Mouse (Mus musculus): ENCODE results near the gene Zcwpw1.
"Not testable (repeated sequence)": the region's sequence is repeated elsewhere in the genome, so short reads cannot be mapped to it uniquely, and the experiment has no call there.

The Zcwpw1 gene

DNA sequence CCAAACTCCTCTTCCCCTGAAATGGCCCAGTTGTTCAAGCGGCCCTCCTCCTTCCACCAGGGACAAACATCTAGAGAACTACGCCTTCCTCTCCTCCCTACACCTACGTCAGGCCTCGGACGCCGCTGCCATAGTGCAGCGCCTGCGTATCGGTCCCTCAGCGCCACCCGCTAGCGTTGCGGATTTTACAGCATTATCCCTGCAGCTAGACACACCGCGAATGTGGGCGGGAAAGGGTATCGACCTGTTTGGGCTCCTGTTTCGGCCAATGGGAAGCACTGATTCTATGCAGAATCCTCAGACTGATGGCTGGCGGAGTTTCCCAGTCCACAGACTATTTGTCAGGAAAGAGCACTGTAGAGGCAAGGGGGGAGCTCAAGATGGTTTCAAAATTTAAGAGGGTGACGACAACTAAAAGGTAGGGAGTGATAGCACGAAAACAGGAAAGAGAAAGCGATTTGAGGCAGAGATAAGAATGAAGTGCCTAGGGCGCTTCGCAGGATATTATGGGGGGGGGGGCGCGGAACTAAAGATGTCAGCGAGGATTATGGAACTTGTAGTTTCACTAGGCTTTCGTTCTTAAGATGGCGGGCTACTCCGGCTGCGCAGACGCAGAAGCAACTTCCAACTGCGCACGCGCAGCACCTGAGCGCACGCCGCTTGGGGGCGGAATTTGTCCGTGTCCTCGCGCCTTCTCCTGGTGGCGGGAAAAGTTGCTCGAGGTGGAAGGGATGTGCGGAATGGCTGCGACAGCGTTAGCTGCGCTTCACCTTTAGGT, at the start of gene Zcwpw1, which contains the start of gene Mepce:
Zcwpw1 (plus strand) TSS at position 648 of the 778 bp plus-strand sequence.
Mepce (minus strand) TSS at position 505 of the 778 bp plus-strand sequence.
- peak; percentile 89 to 97 for DNase-seq (ENCODE audit: low spot score in 2 of 2)

DNA sequence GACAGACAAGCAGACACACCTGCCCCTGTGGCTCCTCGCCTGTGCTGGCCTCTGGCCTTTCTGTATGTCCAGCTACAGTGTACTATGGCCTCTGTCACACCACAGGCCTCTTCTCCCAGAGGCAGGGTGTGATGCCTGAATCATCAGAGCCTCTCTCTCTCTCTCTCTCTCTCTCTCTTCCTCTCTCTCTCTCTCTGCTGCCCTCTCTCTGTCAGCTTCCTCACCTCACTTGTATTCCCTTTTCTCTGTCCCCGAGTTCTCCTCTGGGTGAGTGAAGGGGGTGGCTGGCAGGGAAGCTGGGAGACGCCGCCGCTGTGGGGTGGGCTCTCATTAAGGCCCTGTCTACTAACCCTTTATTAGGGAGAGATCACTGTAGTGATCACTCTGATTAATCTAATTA, 49.1 kb upstream of the Zcwpw1 start:
- no peak for DNase-seq (ENCODE audit: low spot score in 2 of 2)

DNA sequence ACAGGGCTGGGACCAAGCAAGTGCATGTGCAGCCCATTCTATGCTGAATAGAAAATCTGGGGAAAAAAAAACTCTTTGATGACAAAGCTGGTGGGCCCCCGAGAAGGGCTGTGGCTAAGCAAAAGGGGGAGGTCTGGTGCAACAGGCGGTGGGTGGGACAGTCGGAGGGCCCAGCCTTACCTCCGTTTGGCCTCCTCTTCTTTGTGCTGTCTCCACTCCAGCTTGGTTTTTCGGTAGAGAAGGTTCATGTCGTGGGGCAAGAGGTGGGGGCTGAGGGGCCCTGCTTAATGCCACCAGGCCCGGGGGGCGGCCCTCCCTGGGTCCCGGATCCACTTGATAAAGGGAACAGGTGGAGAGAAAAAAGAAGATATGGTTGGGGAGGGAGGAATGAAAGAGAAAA, 48.1 kb upstream of the Zcwpw1 start:
- DNase-seq (ENCODE audit: low spot score in 2 of 2): no peak

DNA sequence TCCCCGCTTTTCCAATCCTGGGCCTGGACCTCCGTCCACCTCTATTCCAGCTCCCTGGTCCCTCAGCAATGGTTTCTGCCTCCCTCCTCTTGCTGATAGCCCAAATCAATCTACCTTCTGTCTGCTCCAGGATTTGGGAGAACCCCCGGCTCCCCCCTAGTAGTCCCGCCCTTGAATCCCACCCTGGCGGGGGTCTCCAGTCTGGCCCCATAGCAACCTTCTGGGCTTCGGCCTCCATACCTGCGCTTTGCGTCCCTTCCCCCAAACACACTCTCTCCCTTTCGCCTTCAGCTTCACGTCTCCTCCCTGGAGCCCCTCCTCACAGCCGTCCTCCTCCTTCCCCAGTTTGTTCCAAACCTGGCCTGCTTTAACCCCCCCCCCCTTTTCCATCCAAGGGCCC, 47.1 kb upstream of the Zcwpw1 start:
- no peak for DNase-seq (ENCODE audit: low spot score in 2 of 2)

DNA sequence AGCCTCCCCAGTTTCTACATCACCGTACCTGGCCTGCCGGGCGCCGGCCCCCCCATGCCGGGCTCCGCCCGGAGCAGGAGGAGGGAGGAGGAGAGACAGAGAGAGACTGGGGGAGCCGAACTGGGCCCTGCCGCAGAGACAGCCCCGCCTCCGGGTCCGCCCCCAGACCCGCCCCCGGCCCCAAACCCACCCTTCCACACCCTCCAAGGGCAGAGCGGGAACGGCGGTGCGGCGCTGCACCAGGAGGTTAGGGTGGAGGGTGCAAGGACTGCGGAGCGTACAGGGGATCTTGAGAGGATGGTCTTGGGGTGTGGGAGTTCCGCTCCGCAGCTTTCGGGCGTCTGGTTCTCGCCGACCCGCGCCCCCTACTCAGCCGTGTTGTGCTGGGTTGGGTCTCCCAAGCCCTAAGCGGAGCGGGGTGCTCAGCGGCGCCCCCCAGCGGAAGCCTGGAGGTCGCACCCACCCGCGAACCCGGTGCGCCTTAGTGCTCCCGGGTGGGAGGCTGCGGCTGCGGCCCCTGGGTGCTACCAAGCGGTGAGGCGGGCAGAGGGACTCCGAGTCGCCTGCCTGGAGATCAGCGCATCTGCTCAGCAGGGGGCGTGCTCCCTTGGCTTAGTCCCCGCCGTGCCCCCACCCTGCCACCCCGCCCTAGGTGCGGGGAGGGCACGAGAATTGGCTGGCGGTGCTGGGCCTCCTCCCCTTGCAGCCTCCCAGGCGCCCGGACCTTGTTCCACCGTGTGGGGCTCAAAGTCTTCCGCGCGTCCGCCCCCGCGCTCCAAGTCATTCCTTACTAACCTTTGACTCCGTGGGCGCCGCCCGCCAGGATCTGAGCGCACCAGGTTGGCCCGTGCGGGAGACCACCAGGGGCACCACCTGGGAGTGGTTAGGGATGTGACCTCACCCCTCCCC, 46.3 kb upstream of the Zcwpw1 start, which contains the start of gene Nyap1:
Nyap1 (minus strand) TSS at position 585 of the 909 bp plus-strand sequence.
- peak in 1 of 2 experiments; percentile 76 for DNase-seq (ENCODE audit: low spot score in 2 of 2)

DNA sequence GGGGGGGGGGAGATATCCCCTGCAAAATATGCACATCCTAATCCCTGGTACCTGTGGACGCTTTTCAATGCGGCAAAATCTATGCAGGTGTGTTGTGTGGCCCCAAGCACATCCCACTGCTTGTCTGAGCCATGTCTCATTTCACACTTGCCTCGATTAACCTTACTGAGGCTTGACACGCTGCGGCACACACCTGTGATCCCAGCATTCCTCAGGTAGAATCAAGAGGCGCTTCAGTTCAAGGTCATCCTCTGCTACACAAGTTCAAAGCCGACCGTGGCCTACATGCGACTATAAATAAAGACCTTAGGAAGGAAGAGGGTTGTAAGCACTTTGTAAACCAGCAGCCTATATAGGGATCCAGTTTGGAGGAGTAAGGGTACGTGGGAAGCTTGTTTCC, 45.5 kb upstream of the Zcwpw1 start:
- no peak for DNase-seq (ENCODE audit: low spot score in 2 of 2)

DNA sequence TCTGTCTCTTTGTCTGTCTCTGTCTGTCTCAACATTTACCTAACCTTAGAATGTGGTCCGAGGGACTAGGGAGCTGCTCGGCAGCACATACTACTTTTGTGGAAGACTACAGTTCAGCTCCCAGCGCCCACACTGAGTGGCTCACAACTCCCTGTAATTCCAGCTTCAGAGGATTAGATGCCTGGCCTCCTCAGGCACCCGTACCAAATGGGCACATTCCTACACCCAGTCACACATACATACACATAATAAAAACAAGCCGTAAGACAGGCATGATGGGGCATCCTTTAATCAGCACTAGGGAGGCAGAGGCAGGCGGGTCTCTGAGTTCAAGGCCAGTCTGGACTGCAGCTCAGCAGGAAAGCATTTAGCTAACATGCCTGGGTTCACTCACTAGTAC, 44.8 kb upstream of the Zcwpw1 start:
- DNase-seq (ENCODE audit: low spot score in 2 of 2): no peak

DNA sequence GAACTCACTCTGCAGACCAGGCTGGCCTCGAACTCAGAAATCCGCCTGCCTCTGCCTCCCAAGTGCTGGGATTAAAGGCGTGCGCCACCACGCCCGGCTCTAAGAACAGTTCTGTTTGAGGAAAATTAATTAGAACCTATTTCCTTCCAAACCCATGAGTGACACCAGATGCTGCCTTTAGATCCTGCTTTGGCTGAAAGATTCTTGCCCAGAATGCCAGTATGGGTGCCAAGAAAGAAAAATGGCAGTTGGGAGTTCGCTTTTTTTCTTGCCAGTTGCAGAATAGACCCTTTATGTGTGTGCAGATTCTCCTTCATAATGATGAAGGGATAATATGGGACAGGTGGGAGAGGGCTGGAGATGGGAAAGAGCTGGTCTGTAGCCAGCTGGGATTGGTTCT, 43.4 kb upstream of the Zcwpw1 start:
- no peak for DNase-seq (ENCODE audit: low spot score in 2 of 2)

DNA sequence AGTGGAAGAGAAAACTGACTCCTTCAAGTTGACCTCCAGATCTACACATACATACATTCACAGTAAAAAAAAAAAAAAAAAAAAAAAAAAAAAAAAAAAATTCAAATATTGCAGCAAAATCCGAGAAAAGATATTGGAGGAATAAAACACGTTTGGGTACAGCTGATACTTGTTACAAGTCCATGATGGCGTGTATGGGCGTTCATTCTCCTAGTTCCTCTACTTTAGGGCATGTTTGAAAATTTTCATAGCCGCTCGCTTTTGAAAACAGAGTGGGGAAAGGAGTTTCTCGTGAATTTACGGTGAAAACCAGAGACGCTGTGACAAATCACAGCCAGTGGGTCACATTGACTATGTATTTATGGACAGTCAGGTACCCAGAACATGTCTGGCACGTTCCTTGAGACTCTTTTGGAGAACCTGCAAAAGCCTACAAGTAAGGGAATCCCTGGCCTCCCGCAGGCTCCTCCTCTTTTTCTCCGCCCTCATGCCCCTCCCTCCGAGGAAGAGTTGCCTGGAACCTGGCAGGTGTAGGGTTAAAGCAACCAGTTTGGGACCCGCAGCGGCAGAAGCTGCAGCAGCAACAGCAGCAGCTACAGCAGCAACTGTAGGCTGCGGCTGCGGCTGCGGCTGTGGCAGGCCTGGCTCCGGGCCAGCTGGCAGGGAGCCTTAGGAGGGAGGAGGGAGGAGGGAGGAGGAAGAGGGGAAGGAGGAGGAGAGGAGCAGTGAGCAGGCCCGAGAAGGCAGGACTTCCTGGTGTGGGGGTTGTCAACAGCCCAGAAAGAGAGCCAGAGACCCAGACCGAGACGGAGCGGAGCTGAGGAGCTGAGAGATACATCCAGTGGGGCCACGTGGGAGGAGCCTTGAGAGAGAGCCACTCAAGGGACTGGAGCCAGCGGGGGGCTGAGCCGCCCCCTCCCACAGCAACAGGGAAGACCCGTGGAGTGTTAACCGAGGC, 42.1 kb upstream of the Zcwpw1 start, which contains the start of gene Tsc22d4:
Tsc22d4 (plus strand) TSS at position 517 of the 958 bp plus-strand sequence.
- peak; percentile 86 to 90 for DNase-seq (ENCODE audit: low spot score in 2 of 2)

DNA sequence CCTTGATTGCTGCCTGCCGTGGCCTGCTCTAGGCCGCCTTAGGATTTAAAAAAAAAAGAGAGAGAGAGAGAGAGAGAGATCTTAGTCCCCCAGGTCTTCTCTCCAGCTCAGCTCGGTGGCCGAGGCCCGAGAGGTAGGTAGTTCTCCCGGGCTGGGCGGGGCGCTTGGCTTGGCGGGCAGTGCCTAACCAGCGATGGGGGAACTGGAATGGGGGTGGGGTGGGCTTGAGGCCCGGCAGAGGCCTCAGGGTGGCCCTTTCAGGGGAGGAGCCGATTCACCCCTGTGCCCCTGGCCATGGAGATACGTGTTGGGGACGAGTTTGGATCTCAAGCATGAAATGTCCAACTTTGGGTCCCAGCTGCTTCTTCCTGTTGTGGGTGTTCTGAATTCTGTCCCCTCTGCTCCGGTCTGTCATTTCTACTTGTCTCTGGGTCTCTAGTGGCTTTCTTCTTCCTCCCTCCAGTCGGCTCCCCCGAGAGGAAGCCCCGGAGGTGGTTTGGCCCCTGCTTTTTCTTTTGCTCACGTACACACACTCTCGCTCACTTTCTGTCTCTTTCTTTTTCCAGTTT, 41.2 kb upstream of the Zcwpw1 start:
- DNase-seq (ENCODE audit: low spot score in 2 of 2): no peak

DNA sequence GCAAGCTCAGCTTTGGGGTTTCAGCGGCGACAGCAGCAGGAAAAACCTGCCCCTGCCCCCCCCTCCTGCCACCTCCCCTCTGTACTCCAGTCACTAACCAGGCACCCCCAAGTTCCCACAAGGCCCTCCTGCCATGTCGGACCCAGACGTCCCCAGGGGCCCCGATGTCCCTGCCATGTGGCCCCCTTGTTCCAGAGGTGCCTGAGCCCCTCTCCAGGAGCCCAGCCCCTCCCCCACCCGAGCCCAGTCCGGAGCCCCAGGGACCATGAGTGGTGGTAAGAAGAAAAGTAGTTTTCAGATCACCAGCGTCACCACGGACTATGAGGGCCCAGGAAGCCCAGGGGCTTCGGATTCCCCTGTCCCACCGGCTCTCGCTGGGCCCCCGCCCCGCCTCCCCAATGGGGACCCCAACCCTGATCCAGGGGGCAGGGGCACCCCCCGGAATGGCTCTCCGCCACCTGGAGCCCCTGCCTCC, 40.7 kb upstream of the Zcwpw1 start:
- DNase-seq (ENCODE audit: low spot score in 2 of 2): no peak

DNA sequence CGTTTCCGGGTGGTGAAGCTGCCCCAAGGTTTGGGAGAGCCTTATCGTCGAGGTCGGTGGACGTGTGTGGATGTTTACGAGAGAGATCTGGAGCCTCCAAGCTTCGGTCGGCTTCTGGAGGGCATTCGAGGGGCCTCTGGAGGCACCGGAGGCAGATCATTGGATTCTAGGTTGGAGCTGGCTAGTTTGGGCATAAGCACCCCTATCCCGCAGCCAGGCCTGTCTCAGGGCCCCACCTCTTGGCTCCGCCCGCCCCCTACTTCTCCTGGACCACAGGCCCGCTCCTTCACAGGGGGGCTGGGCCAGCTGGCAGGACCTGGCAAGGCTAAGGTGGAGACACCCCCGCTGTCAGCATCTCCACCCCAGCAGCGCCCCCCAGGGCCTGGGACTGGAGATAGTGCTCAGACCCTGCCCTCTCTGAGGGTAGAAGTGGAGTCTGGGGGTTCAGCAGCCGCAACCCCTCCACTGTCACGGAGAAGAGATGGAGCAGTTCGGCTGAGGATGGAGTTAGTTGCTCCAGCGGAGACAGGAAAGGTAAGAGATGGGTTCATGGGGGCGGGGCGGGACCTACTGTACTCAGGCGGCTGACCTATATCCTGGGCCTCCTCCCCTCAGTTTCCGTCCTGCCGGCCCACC, 40.2 kb upstream of the Zcwpw1 start:
- DNase-seq (ENCODE audit: low spot score in 2 of 2): no peak

DNA sequence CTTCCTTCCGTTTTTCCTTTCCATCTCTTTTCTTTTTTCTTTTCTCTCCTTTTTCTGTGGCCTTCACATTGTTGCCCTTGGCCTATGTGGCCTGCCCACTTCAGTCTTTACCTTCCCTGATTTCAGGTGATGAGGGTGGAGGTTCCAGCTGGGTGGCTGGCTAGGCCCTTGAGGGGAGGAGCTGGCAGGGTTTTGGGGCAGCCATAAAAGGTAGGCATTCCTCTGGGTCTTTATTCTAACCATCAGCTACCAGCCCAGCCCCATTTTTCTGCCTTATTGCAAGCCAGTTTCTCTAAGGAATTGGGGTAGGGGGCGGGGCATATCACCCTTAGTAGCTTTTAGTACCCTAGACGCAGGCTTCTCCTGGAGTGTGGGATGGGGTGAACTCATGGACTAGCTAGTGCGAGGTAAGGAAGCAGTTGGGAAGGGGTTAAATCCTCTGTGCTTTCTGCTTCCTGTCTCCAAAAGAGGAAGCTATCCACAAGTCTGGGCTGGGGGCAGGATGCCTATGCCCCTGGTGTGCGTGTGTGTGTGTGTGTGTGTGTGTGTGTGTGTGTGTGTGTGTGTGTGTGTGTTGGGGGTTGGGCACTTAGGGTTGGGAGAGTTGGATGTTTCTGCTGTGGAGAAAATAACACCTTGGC, 39.3 kb upstream of the Zcwpw1 start:
- DNase-seq (ENCODE audit: low spot score in 2 of 2): no peak

DNA sequence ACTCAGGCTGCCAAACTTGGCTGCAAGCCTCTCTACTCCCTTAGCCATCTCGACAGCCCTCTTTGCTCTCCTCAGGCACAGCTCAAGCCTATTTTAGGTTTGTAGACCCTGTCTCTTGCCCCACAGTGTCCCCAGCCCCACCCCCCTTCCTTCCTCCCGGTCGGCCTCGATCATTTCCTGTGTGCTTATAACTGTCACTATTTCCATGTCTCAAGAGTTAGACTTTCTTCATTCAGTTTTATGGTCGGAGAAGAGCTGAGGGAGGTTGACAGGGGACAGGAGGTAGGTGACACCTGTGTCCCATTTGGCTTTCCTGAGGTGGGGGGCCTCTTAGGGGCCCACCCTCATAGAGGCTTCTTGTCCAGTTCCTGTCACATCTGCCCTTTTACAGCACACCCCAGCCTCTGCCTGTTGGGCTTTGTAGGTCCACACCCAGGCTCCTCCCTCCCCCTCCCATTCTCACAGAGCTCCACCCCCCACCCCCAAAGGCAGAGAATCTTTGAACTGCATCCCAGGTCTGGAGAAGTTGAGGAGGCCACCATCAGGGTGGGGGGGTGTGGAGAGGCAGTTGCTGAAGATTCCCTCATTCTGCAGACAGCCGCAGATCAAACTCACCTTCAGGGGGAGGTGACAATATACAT, 38.3 kb upstream of the Zcwpw1 start:
- no peak for DNase-seq (ENCODE audit: low spot score in 2 of 2)

DNA sequence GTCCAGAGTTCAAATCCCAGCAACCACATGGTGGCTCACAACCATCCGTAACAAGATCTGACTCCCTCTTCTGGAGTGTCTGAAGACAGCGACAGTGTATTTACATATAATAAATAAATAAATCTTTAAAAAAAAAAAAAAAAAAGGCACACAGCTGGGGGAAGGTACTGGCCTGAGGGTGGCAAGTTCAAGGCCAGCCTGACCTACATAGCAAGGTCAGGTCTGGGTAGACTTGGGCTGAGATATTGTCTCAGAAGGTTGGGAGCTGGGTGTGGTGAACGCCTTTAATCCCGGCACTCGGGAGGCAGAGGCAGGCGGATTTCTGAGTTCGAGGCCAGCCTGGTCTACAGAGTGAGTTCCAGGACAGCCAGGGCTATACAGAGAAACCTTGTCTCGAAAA, 37.4 kb upstream of the Zcwpw1 start:
- DNase-seq (ENCODE audit: low spot score in 2 of 2): not testable (repeated sequence)

DNA sequence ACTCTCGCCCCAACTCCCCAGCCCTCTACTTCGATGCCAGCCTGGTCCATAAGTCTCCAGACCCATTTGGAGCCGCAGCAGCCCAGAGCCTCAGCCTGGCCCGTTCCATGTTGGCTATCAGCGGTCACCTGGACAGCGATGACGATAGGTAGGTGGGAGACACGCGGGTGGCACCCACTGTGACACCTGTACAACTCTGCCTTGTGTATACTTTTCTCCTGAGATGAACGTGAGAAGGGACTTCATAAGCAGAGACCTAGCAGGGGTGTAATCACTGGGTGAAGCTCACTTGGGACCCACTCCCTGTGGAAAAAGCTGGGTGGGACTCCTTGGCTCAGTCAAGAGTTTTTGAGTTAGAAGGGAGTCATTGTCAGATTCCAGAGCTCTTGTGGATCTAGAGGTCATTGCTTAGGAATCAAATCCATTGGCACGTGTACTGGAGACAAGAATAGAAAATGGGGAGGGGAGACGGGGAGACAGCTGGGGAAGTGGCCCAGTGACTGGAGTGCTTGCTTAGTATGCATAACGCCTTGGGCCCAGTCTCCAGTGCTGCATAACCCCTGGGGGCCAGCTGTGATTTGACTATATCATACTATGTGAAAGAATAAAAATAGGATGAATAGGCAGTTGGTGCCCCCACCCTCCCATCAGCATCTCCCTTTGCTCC, 36.2 kb upstream of the Zcwpw1 start:
- DNase-seq (ENCODE audit: low spot score in 2 of 2): no peak

DNA sequence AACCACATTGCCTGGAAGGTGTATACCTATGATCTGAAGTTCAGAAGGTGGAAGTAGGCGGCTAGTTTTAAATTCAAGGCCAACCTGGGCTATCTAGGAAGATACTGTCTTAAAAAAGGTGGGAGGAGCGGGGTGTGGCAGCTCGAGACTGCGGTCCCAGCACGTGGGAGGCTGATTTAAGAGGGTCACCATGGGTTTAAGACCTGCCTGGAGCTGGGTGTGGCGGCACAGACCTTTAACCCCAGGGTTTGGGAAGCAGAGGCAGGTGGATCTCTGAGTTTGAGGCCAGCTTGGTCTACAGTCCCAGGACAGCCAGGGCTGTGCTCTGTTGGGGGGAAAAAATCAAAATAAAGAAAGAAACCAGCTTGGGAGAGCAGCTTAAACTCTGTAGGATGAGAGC, 35.6 kb upstream of the Zcwpw1 start:
- no peak for DNase-seq (ENCODE audit: low spot score in 2 of 2)

DNA sequence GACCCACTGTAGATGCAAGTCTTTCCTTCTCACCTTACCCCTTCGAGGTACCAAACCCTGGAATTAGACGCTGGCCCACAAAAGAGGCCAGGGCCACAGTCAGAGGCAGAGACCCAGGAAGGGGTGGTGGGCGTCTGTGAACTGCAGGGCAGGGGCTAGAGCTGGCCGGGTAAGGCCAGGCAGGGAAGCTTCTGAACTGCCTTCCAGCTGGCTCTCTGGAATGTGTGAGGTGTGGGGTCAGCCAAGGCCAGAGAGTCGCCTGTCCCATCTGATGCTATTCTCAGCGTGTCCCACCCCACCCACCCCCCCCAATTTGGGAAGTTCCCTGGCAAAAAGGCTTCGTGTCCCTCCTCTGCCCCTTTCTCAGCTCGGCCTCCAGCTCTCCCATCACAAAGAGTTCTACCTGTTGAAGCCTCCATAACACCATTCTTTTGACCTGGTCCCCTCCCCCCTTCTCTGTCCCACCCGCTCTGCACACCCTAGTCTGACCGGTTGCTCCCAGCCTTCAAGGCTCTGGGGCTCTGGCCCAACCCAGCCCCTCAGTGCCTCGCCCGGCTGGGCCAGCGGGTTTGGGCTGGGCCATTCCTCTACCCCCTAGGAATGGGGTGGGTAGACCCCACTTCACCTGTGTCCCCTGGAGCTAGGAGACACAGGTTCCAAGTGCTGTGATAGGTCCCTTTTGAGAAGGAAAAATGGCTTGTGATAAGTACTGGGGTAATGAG, 34.3 kb upstream of the Zcwpw1 start:
- no peak for DNase-seq (ENCODE audit: low spot score in 2 of 2)

Measured in left cerebral cortex, adult 9 months (tissue).